Mouse (Mus musculus): Measurements from ENCODE around the gene Wdr25.

DNA sequence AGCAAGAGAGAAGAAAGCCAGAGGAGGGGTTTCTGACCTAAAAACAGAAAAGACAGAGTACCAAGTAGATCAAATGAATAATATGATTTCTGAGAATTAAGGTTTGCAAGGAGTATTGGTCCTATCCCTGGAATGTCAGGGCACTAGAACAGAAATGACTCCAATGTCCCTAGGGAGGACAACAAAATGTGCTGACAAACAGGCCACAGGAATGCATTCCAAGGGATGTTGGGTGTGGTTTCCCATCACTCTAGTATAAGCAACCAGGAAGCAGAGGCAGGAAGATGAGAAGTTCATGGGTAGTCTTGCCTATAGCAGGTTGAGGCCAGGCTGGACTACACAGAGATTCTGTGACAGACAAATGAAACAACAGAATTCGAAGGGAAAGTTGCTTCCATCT, 7.5 kb upstream of the Wdr25 start:
- TF ChIP-seq POLR2A (IDR thresholded peaks at IDR 0.05; ENCODE audit: low read depth, low read length) = no peak
- TF ChIP-seq CTCF (conservative IDR thresholded peaks at IDR 0.05; ENCODE audit: insufficient read depth, insufficient read length, low read depth, low read length) = no peak

Measured in kidney, adult 2 months (tissue).